Mouse (Mus musculus): Measurements from ENCODE around the gene Il13ra1. TPM values are rescaled to one million over a fixed set of nuclear protein-coding genes. Genes with fewer than 3 reads are reported as not detected.

Gene Il13ra1
- polyA plus RNA-seq, 1 experiment from 2014 or later = 6.0 TPM

DNA sequence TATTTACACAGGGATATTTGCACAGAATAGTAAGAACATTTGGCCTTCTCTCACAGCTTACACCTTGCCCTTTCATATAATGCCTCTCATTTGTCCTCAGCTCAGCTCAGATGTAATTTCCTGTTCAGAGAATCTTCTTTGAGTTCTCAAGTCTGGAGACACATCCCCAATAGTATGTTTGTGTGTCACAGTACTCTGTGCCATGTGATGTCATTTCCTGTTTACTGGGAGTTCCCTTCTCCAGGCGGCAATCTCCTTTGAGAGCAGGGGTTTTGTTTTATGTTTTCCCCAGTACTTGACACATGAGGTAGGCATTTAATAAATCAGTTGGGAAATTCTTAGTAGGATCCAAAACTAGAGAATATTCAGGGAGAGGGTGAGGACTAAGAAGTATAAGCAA lies 24.4 kb downstream of the Il13ra1 start:
- H3K4me1 ChIP-seq (replicated peaks) = no peaks in the 10 kb centered on the region
- H3K4me2 ChIP-seq = no peak overlapping the region
- no peak overlapping the region for H3K9ac ChIP-seq
- H3K27me3 ChIP-seq = no peaks in the 10 kb centered on the region
- H3K4me3 ChIP-seq = no peak overlapping the region
- WGBS = 69% methylated on average over 1 of the region's 1 CpGs
- H3K27ac ChIP-seq (replicated peaks) = no peak overlapping the region
- ATAC-seq (ENCODE audit: low read depth) = no peak
- H3K36me3 ChIP-seq = no peaks in the 10 kb centered on the region
- no peaks in the 10 kb centered on the region for H3K9me3 ChIP-seq

DNA sequence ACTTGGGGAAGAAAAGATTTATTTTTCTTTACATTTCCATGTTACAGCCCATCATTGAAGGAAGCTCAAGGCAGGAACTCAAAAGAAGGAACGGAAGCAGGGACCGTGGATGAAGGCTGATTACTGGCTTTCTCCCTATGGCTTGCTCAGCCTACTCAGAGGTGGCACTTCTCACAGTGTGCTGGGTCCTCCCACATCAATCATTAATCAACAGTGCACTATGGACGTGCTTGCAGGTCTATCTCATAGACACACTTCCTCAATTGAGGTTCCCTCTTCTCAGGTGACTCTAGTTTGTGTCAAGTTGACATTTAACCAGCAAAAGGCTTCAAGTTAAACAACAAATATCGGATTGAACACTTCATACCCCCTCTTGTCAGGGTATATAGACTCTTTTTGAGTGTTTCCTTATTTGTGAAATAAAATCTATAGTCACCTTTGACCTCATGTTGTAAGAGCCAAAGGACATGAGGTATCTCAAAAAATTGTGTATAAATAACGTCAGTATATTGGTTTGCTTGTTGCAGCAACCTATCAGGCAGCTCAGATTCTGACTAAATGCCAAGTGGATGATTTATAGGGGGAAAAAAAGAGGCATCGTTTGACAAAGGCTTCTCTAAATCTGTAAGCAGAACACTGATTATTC lies 30.2 kb downstream of the Il13ra1 start:
- no peaks in the 10 kb centered on the region for H3K4me1 ChIP-seq (replicated peaks)
- WGBS = 78% methylated on average over 6 of the region's 6 CpGs
- ATAC-seq (ENCODE audit: low read depth) = no peak

DNA sequence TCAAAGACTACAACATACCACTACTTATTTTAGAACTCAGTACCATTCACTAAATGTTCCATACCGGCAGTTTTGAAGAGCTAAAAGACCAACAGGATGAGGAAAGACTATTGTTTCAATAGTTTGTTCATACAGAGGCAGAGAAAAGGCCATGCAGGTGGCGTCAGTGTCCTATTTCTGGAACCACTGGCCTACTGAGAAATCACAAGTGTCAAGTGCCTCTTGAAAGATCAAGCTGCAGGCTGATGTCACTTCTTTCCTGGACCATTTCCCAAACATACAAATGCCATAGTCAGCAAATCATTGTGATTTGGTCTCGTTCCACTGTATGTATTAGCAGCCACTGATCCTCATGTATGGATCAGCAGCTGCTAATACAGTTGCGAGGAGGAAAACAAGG lies 34.8 kb downstream of the Il13ra1 start:
- no peak overlapping the region for H3K4me2 ChIP-seq
- no peaks in the 10 kb centered on the region for H3K27me3 ChIP-seq
- no peaks in the 10 kb centered on the region for H3K36me3 ChIP-seq
- no peaks in the 10 kb centered on the region for H3K4me1 ChIP-seq (replicated peaks)
- H3K9ac ChIP-seq = no peak overlapping the region
- H3K4me3 ChIP-seq = no peak overlapping the region
- no peak overlapping the region for H3K27ac ChIP-seq (replicated peaks)
- 73% methylated on average over 4 of the region's 4 CpGs for WGBS
- ATAC-seq (ENCODE audit: low read depth) = no peak
- no peaks in the 10 kb centered on the region for H3K9me3 ChIP-seq

More for the DNA sequence above, 30.2 kb downstream of the Il13ra1 start:
- no peak overlapping the region for H3K27ac ChIP-seq (replicated peaks)
- no peak overlapping the region for H3K4me2 ChIP-seq
- no peaks in the 10 kb centered on the region for H3K36me3 ChIP-seq
- H3K4me3 ChIP-seq = no peak overlapping the region
- no peaks in the 10 kb centered on the region for H3K9me3 ChIP-seq
- H3K27me3 ChIP-seq = no peaks in the 10 kb centered on the region
- no peak overlapping the region for H3K9ac ChIP-seq

DNA sequence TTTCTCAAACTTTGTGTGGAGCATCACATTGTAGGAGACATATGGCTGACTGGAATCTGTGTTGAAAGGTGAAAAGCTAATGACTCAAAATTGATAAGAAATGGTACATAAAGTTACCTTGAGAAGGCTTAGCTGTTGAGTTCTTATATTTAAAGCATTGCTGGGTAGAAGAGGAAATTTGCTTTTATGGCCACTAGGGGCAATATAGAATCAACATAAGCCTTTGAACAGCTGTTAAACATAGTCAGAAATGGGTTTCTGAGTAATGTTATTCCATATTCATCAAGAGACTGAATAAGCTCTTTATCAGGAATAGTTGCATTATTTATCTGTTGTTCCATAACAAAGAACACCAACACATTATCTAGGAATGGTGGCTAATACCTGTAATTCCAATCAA lies 38.2 kb downstream of the Il13ra1 start:
- H3K27ac ChIP-seq (replicated peaks) = no peak overlapping the region
- H3K9me3 ChIP-seq = no peaks in the 10 kb centered on the region
- no peak overlapping the region for H3K9ac ChIP-seq
- H3K27me3 ChIP-seq = no peaks in the 10 kb centered on the region
- ATAC-seq (ENCODE audit: low read depth) = no peak
- no peaks in the 10 kb centered on the region for H3K36me3 ChIP-seq
- no peaks in the 10 kb centered on the region for H3K4me1 ChIP-seq (replicated peaks)
- no peak overlapping the region for H3K4me2 ChIP-seq
- no peak overlapping the region for H3K4me3 ChIP-seq

DNA sequence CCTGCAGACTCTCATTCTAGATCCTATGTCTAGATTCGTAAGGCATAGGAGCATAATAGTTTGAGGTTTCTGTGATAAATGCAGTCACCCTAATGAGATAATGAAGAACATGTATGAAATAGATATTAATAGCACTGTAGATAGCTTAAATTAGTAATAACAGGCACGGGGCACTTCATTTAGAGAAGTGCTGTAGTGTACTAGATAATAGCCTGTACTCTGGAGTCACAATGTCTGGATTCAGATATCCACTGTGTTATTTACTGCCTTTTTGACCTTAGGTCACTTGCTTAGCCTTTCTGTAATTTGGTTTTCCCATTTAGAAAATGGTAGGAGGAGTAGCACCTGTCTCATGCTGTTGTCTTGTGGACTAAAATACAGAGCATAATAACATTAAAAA lies 44.8 kb downstream of the Il13ra1 start:
- no peaks in the 10 kb centered on the region for H3K27me3 ChIP-seq
- H3K27ac ChIP-seq (replicated peaks) = no peak overlapping the region
- no peak overlapping the region for H3K9ac ChIP-seq
- H3K9me3 ChIP-seq = no peaks in the 10 kb centered on the region
- ATAC-seq (ENCODE audit: low read depth) = no peak
- H3K4me1 ChIP-seq (replicated peaks) = no peaks in the 10 kb centered on the region; the same call in 1 of the 2 replicates
- H3K36me3 ChIP-seq = no peaks in the 10 kb centered on the region
- no peak overlapping the region for H3K4me2 ChIP-seq
- WGBS = 79% methylated on average over 2 of the region's 2 CpGs
- no peak overlapping the region for H3K4me3 ChIP-seq

DNA sequence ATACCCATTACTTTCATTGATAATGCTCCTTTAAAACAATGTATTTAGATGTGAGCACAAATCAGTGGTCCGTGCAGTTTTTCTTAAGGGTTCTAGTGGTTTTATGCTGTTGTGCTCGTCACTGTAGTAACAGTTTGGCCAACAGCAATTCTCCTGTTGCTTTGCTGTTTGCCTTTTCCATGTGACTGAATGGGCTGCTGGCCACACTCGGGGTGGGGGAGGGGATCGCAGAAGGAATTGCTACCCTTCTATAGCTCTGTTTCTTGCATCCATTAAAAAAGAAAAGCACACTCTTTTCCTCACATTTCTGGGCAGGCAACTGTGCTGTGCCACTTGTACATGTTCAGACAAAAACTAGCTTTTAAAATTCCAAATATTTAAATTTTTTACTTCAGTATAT lies 49.7 kb downstream of the Il13ra1 start:
- H3K36me3 ChIP-seq = no peaks in the 10 kb centered on the region
- no peak overlapping the region for H3K27ac ChIP-seq (replicated peaks)
- no peaks in the 10 kb centered on the region for H3K9me3 ChIP-seq
- 30% methylated on average over 4 of the region's 4 CpGs for WGBS
- no peak for ATAC-seq (ENCODE audit: low read depth)
- no peaks in the 10 kb centered on the region; the same call in 1 of the 2 replicates for H3K4me1 ChIP-seq (replicated peaks)
- H3K27me3 ChIP-seq = no peaks in the 10 kb centered on the region
- no peak overlapping the region for H3K9ac ChIP-seq
- H3K4me2 ChIP-seq = no peak overlapping the region
- no peak overlapping the region for H3K4me3 ChIP-seq

DNA sequence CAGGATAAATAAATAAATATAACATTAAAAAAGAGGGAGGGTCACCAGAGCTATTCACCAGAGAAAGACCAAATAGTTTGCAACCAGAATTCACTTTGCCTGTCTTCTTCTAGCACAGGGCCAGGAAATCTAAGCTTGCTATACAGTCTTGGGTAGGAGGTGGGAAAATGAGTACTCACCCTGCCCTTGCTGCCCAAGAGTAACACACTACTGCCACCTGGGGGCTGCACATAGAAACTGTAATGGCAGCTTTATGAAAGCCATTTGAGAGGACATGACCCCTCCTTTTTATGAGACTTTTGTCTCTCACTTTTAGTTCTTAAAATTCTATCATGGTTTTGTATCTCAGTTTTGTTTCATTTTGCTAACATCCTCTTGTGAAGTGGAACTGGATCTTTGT lies 71.7 kb downstream of the Il13ra1 start:
- no peak overlapping the region for H3K4me2 ChIP-seq
- no peaks in the 10 kb centered on the region for H3K36me3 ChIP-seq
- no peak overlapping the region for H3K9ac ChIP-seq
- no peak for ATAC-seq (ENCODE audit: low read depth)
- no peaks in the 10 kb centered on the region for H3K4me1 ChIP-seq (replicated peaks)
- H3K27ac ChIP-seq (replicated peaks) = no peak overlapping the region
- no peaks in the 10 kb centered on the region for H3K27me3 ChIP-seq
- no peak overlapping the region for H3K4me3 ChIP-seq
- H3K9me3 ChIP-seq = no peaks in the 10 kb centered on the region

DNA sequence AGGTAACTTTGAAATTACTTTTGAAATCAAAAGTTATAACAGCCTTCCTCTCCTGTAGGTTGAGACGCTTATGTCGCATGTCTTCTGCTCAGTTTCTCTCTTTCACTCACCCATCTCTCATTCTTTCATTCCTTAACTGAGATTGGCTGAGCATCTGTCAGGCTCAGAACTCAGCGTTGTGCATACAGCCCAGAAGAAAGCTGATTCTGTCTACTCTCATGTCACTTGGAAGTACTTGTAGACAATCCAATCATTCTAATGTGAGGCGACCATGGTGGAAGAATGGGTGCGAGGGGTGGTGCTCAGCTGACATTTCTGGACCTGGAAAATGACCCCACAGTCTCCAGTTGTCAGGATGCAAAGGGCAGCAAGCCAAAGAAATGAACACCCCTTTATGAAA lies 74.1 kb downstream of the Il13ra1 start:
- no peaks in the 10 kb centered on the region for H3K4me1 ChIP-seq (replicated peaks)
- H3K4me2 ChIP-seq = no peak overlapping the region
- H3K27me3 ChIP-seq = no peaks in the 10 kb centered on the region
- H3K9ac ChIP-seq = no peak overlapping the region
- H3K4me3 ChIP-seq = no peak overlapping the region
- no peak for ATAC-seq (ENCODE audit: low read depth)
- 64% methylated on average over 5 of the region's 5 CpGs for WGBS
- no peak overlapping the region for H3K27ac ChIP-seq (replicated peaks)
- H3K36me3 ChIP-seq = no peaks in the 10 kb centered on the region
- H3K9me3 ChIP-seq = no peaks in the 10 kb centered on the region

DNA sequence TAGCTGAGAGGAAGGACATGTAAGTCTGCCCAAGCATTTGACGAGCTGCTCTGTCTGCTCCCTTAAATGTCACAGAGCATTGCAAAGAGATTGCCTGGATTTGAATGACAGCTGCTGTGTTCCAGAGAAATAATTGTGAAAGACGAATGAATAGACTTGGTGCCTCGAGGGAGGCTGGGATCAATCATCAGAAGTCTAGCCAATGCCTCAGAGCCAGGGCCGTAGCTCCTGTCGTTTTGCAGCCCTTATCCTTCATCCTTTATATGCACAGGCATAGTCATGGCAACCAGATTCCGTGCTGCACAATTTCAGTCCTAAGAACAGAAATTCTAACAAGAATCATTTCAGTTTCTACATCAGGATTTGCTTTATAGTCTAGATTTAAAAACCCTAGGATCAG lies 74.5 kb downstream of the Il13ra1 start:
- Histone ChIP-seq H3K9me3 (no peaks in the 10 kb centered on the region), H3K4me3 (no peak overlapping the region), H3K27ac (replicated peaks) (no peak overlapping the region), H3K9ac (no peak overlapping the region), H3K4me2 (no peak overlapping the region), H3K36me3 (no peaks in the 10 kb centered on the region), H3K27me3 (no peaks in the 10 kb centered on the region), H3K4me1 (replicated peaks) (no peaks in the 10 kb centered on the region)
- 45% methylated on average over 6 of the region's 6 CpGs for WGBS
- ATAC-seq (ENCODE audit: low read depth) = no peak

DNA sequence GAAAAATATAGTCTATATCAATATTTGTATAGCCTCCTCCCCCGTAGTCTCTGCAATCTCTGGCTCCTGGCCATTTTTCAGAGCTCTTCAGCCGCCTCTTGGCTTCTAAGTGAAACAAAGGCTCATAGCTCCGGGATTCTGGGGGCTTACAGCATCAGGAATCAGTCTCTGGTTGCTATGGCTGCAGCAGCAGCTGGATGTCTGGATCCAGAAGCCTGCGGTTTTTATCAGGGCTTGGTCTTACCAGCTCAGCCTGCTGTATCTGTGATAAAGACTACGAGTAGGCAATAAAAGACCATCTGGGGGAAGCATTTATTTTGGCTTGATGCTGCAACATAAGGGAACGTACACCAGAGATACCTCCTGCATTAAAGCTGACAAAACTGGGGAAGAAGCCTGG lies 82.0 kb downstream of the Il13ra1 start:
- Histone ChIP-seq H3K4me2 (no peak overlapping the region), H3K4me1 (replicated peaks) (peaks cover 30% of the 10 kb centered on the region), H3K9me3 (no peaks in the 10 kb centered on the region), H3K36me3 (no peaks in the 10 kb centered on the region), H3K27ac (replicated peaks) (peak overlapping the region; percentile 42), H3K9ac (no peak overlapping the region), H3K27me3 (no peaks in the 10 kb centered on the region), H3K4me3 (no peak overlapping the region)
- peak; percentile 68 for ATAC-seq (ENCODE audit: low read depth)
- 20% methylated on average over 6 of the region's 6 CpGs for WGBS

DNA sequence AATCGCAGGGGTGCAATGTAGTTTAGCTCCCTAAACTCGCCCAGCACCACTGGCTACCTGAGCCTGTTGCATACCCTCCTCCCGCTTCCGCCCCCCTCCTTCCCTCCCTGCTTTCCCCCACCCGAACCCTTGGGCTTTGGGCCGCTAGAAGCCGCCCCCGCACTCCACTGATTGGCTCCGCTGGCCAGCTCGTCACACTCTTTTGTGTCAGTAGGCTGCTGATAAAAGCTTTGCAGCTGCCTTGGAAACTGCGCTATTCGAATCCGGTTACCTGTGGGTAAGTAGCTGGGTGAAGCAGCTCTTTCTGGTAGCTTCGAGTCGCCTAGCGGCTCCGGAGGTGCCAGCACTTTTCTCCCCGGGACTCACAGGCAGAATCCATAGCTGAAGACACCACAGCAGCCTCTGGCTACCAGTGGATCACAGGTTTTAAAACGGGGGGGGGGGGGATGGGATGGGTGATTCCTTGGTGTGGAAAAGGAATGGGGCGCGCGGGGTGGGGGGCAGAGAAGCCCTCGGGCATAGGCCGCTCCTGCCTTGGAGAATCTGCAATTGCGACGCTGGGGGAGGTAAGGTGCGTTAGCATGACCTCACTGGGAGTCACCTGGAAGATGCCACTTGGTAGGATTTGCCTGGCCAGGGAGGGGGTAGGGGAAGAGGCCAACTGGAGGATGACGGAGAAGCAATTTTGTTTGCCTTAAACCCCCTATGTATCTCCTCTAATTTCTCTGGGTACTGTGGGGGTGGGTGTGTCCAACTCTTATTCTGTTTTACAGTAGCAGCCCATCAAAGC lies 84.0 kb downstream of the Il13ra1 start, which contains the start of gene Zcchc12:
TSS of gene Zcchc12 (plus strand) at position 169 of the 790 bp plus-strand sequence.
- H3K36me3 ChIP-seq = no peaks in the 10 kb centered on the region
- peak; percentile 81 for ATAC-seq (ENCODE audit: low read depth)
- no peaks in the 10 kb centered on the region for H3K9me3 ChIP-seq
- peak within 1 kb of the TSS; percentile 53 for H3K4me2 ChIP-seq
- peak within 1 kb of the TSS; percentile 42 for H3K4me3 ChIP-seq
- peaks cover 30% of the 10 kb centered on the region for H3K4me1 ChIP-seq (replicated peaks)
- peak within 1 kb of the TSS; percentile 69 for H3K27ac ChIP-seq (replicated peaks)
- 23% methylated on average over 28 of the region's 28 CpGs for WGBS
- H3K9ac ChIP-seq = peak within 1 kb of the TSS; percentile 69
- H3K27me3 ChIP-seq = no peaks in the 10 kb centered on the region

DNA sequence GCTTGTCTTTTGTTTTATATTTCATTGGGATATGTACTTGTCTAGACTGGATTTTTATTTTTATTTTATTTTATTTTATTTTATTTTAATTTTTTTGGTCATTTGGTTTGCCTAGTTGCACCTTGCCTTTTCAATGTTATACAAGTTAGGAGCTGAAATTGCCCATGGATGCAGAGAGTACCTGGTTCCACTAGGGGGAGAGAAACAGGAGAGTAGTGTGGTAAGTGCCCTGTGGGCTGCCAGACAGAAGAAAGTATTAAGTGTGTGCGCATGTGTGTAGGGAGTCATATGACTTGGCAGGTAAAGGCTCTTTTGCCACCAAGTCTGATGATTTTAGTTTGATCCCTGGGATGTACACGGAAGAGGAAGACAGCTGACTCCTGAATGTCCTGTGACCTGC lies 97.6 kb downstream of the Il13ra1 start:
- H3K36me3 ChIP-seq = no peaks in the 10 kb centered on the region
- WGBS = 63% methylated on average over 2 of the region's 2 CpGs
- no peak overlapping the region for H3K27ac ChIP-seq (replicated peaks)
- no peaks in the 10 kb centered on the region for H3K9me3 ChIP-seq
- no peak for ATAC-seq (ENCODE audit: low read depth)
- no peak overlapping the region for H3K4me2 ChIP-seq
- no peak overlapping the region for H3K4me3 ChIP-seq
- no peak overlapping the region for H3K9ac ChIP-seq
- H3K4me1 ChIP-seq (replicated peaks) = no peaks in the 10 kb centered on the region
- no peaks in the 10 kb centered on the region for H3K27me3 ChIP-seq

DNA sequence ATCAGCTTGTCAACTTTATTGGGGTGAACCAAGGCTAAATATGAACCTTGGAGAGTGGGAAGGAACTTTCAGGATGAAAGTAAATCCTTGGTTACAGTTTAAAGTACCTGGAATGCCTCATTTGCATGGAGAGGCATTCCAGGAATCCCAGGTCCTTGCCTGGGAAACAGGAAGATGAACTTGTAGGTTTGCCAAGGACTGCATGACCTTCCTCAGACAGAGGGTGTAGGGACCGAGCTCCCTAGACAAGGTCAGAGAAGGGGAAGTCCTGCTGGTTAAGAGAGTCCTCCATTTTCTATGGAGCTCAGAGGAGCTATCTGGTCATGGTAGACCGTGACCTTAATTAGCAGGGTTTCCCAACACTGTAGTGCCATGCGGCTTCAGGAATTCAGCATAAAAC lies 99.3 kb downstream of the Il13ra1 start:
- Histone ChIP-seq H3K36me3 (no peaks in the 10 kb centered on the region), H3K27me3 (no peaks in the 10 kb centered on the region), H3K4me3 (no peak overlapping the region), H3K9ac (no peak overlapping the region), H3K4me2 (no peak overlapping the region), H3K27ac (replicated peaks) (no peak overlapping the region), H3K9me3 (no peaks in the 10 kb centered on the region), H3K4me1 (replicated peaks) (no peaks in the 10 kb centered on the region)
- WGBS = 91% methylated on average over 3 of the region's 3 CpGs
- no peak for ATAC-seq (ENCODE audit: low read depth)

All from neural tube, embryonic 13.5 days (tissue).